Mouse (Mus musculus): ENCODE measurements at regions not wholly inside any gene's neighbourhood (a gene's known extent, or its start where the extent isn't known, plus 50 kb on each side); places are given as distances from the start of the nearest gene placed in this dataset.

GRCm38 (mm10) chr3:81279266-81279665 is 243.1 kb downstream of the Pdgfc start:
- Histone ChIP-seq H3K4me2 (ENCODE audit: low read length) (no peak overlapping the region), H3K4me3 (ENCODE audit: low read length) (no peak overlapping the region), H3K4me1 (ENCODE audit: control insufficient read depth, insufficient read depth, low read depth, low read length) (no peaks in the 10 kb centered on the region), H3K27me3 (replicated peaks; ENCODE audit: control insufficient read depth, insufficient read depth, low read length) (no peaks in the 10 kb centered on the region), H3K27ac (ENCODE audit: low read depth, low read length) (no peak overlapping the region), H3K9ac (ENCODE audit: low read depth, low read length) (no peak overlapping the region), H3K9me3 (ENCODE audit: control insufficient read depth, low read length) (no peaks in the 10 kb centered on the region), H3K36me3 (ENCODE audit: control insufficient read depth, insufficient read depth, low read length) (no peaks in the 10 kb centered on the region)
- ATAC-seq = peak; percentile 50; the same call in 1 of the 2 replicates
- WGBS = 52% methylated on average over 2 of the region's 2 CpGs

- Histone ChIP-seq H3K4me1 (ENCODE audit: control insufficient read depth, insufficient read depth, low read depth, low read length) (no peaks in the 10 kb centered on the region), H3K27me3 (replicated peaks; ENCODE audit: control insufficient read depth, insufficient read depth, low read length) (no peaks in the 10 kb centered on the region), H3K27ac (ENCODE audit: low read depth, low read length) (no peak overlapping the region), H3K4me2 (ENCODE audit: low read length) (no peak overlapping the region), H3K9ac (ENCODE audit: low read depth, low read length) (no peak overlapping the region), H3K36me3 (ENCODE audit: control insufficient read depth, insufficient read depth, low read length) (no peaks in the 10 kb centered on the region), H3K9me3 (ENCODE audit: control insufficient read depth, low read length) (no peaks in the 10 kb centered on the region), H3K4me3 (ENCODE audit: low read length) (no peak overlapping the region)
- 92% methylated on average over 2 of the region's 2 CpGs for WGBS
- ATAC-seq = no peak
Observed at GRCm38 (mm10) chr3:81289762-81290161, 253.5 kb downstream of the Pdgfc start.

DNA sequence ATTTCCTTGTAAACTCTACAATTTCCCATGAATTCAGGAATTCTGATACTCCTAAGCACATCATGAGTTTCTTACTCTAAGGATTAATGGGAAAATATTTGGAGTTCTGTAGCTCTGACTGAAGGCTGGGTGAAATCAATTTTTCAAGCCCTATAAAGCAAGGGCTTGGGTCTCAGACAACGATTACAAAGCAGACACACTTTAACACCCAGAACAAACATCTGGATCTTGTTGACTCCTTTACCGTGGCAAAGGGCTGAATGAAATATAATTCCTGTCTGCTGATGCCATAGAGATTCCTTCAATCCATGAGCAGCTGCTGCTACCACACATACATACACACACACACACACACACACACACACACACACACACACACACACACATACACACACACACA is 256.2 kb downstream of the Pdgfc start:
- H3K27ac ChIP-seq (ENCODE audit: low read depth, low read length) = no peak overlapping the region
- H3K36me3 ChIP-seq (ENCODE audit: control insufficient read depth, insufficient read depth, low read length) = no peaks in the 10 kb centered on the region
- 31% methylated on average over 2 of the region's 2 CpGs for WGBS
- ATAC-seq = no peak
- no peaks in the 10 kb centered on the region for H3K27me3 ChIP-seq (replicated peaks; ENCODE audit: control insufficient read depth, insufficient read depth, low read length)
- no peak overlapping the region for H3K9ac ChIP-seq (ENCODE audit: low read depth, low read length)
- H3K4me2 ChIP-seq (ENCODE audit: low read length) = no peak overlapping the region
- no peak overlapping the region for H3K4me3 ChIP-seq (ENCODE audit: low read length)
- no peaks in the 10 kb centered on the region for H3K9me3 ChIP-seq (ENCODE audit: control insufficient read depth, low read length)
- H3K4me1 ChIP-seq (ENCODE audit: control insufficient read depth, insufficient read depth, low read depth, low read length) = no peaks in the 10 kb centered on the region

GRCm38 (mm10) chr3:81293186-81293819 is 257.1 kb downstream of the Pdgfc start:
- Histone ChIP-seq H3K27me3 (replicated peaks; ENCODE audit: control insufficient read depth, insufficient read depth, low read length) (no peaks in the 10 kb centered on the region), H3K4me3 (ENCODE audit: low read length) (no peak overlapping the region), H3K4me2 (ENCODE audit: low read length) (no peak overlapping the region), H3K9me3 (ENCODE audit: control insufficient read depth, low read length) (no peaks in the 10 kb centered on the region), H3K4me1 (ENCODE audit: control insufficient read depth, insufficient read depth, low read depth, low read length) (no peaks in the 10 kb centered on the region), H3K36me3 (ENCODE audit: control insufficient read depth, insufficient read depth, low read length) (no peaks in the 10 kb centered on the region), H3K9ac (ENCODE audit: low read depth, low read length) (no peak overlapping the region), H3K27ac (ENCODE audit: low read depth, low read length) (no peak overlapping the region)
- ATAC-seq = no peak
- WGBS = 76% methylated on average over 3 of the region's 3 CpGs

- no peaks in the 10 kb centered on the region for H3K36me3 ChIP-seq (ENCODE audit: control insufficient read depth, insufficient read depth, low read length)
- H3K4me2 ChIP-seq (ENCODE audit: low read length) = no peak overlapping the region
- no peaks in the 10 kb centered on the region for H3K4me1 ChIP-seq (ENCODE audit: control insufficient read depth, insufficient read depth, low read depth, low read length)
- H3K9ac ChIP-seq (ENCODE audit: low read depth, low read length) = no peak overlapping the region
- WGBS = 90% methylated on average over 5 of the region's 5 CpGs
- no peaks in the 10 kb centered on the region for H3K27me3 ChIP-seq (replicated peaks; ENCODE audit: control insufficient read depth, insufficient read depth, low read length)
- no peak for ATAC-seq
- no peaks in the 10 kb centered on the region for H3K9me3 ChIP-seq (ENCODE audit: control insufficient read depth, low read length)
- H3K4me3 ChIP-seq (ENCODE audit: low read length) = no peak overlapping the region
- H3K27ac ChIP-seq (ENCODE audit: low read depth, low read length) = no peak overlapping the region
Observed at GRCm38 (mm10) chr3:81304017-81304791, 268.0 kb downstream of the Pdgfc start.

- Histone ChIP-seq H3K9me3 (ENCODE audit: control insufficient read depth, low read length) (no peaks in the 10 kb centered on the region), H3K27me3 (replicated peaks; ENCODE audit: control insufficient read depth, insufficient read depth, low read length) (no peaks in the 10 kb centered on the region), H3K9ac (ENCODE audit: low read depth, low read length) (no peak overlapping the region), H3K4me1 (ENCODE audit: control insufficient read depth, insufficient read depth, low read depth, low read length) (no peaks in the 10 kb centered on the region), H3K4me2 (ENCODE audit: low read length) (no peak overlapping the region), H3K36me3 (ENCODE audit: control insufficient read depth, insufficient read depth, low read length) (no peaks in the 10 kb centered on the region), H3K4me3 (ENCODE audit: low read length) (no peak overlapping the region), H3K27ac (ENCODE audit: low read depth, low read length) (no peak overlapping the region)
- ATAC-seq = no peak
- WGBS = 77% methylated on average over 10 of the region's 10 CpGs
Observed at GRCm38 (mm10) chr3:81305412-81306165, 269.4 kb downstream of the Pdgfc start.

DNA sequence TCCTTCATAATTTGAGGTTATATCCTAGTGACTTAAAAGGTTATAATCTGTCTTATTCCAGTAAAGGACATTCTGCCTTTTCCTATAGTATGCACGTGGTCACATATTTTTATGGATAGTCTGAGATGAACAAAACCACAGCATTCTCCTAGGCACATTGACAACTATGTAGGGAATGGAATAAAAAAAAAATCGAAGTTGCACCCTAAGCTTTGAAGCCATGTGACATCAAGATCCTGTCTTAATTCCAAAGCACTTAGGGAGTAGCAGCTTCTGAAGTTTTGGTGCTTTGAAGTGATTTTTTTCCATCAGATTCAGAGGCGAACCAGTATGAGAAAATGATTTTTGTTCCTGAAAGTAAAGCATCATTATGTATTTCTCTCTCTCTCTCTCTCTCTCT is 290.6 kb downstream of the Pdgfc start:
- H3K4me3 ChIP-seq (ENCODE audit: low read length) = no peak overlapping the region
- WGBS = 70% methylated on average over 3 of the region's 3 CpGs
- no peak for ATAC-seq
- no peak overlapping the region for H3K9ac ChIP-seq (ENCODE audit: low read depth, low read length)
- no peaks in the 10 kb centered on the region for H3K36me3 ChIP-seq (ENCODE audit: control insufficient read depth, insufficient read depth, low read length)
- no peak overlapping the region for H3K27ac ChIP-seq (ENCODE audit: low read depth, low read length)
- no peaks in the 10 kb centered on the region for H3K4me1 ChIP-seq (ENCODE audit: control insufficient read depth, insufficient read depth, low read depth, low read length)
- no peak overlapping the region for H3K4me2 ChIP-seq (ENCODE audit: low read length)
- H3K9me3 ChIP-seq (ENCODE audit: control insufficient read depth, low read length) = no peaks in the 10 kb centered on the region
- no peaks in the 10 kb centered on the region for H3K27me3 ChIP-seq (replicated peaks; ENCODE audit: control insufficient read depth, insufficient read depth, low read length)

GRCm38 (mm10) chr3:81351739-81352138 is 315.5 kb downstream of the Pdgfc start:
- Histone ChIP-seq H3K4me3 (ENCODE audit: low read length) (no peak overlapping the region), H3K9ac (ENCODE audit: low read depth, low read length) (no peak overlapping the region), H3K4me1 (ENCODE audit: control insufficient read depth, insufficient read depth, low read depth, low read length) (no peaks in the 10 kb centered on the region), H3K36me3 (ENCODE audit: control insufficient read depth, insufficient read depth, low read length) (no peaks in the 10 kb centered on the region), H3K27me3 (replicated peaks; ENCODE audit: control insufficient read depth, insufficient read depth, low read length) (no peaks in the 10 kb centered on the region), H3K9me3 (ENCODE audit: control insufficient read depth, low read length) (no peaks in the 10 kb centered on the region), H3K4me2 (ENCODE audit: low read length) (no peak overlapping the region), H3K27ac (ENCODE audit: low read depth, low read length) (no peak overlapping the region)
- no peak for ATAC-seq
- WGBS = 90% methylated on average over 15 of the region's 15 CpGs

GRCm38 (mm10) chr3:81367918-81368317 is 331.7 kb downstream of the Pdgfc start:
- Histone ChIP-seq H3K4me1 (ENCODE audit: control insufficient read depth, insufficient read depth, low read depth, low read length) (no peaks in the 10 kb centered on the region), H3K27ac (ENCODE audit: low read depth, low read length) (no peak overlapping the region), H3K9ac (ENCODE audit: low read depth, low read length) (no peak overlapping the region), H3K36me3 (ENCODE audit: control insufficient read depth, insufficient read depth, low read length) (no peaks in the 10 kb centered on the region), H3K27me3 (replicated peaks; ENCODE audit: control insufficient read depth, insufficient read depth, low read length) (no peaks in the 10 kb centered on the region), H3K9me3 (ENCODE audit: control insufficient read depth, low read length) (no peaks in the 10 kb centered on the region), H3K4me3 (ENCODE audit: low read length) (no peak overlapping the region), H3K4me2 (ENCODE audit: low read length) (no peak overlapping the region)
- ATAC-seq = no peak
- 79% methylated on average over 2 of the region's 2 CpGs for WGBS

Data from hindbrain, embryonic 16.5 days (tissue).